Mouse (Mus musculus): ENCODE results near the gene Camsap1.

Gene Camsap1

GRCm38 (mm10) chr2:25884756-25885155, 98.3 kb downstream of the Camsap1 start:
- WGBS, result 91% methylated on average over 3 of the region's 3 CpGs

- WGBS, result 69% methylated on average over 1 of the region's 1 CpGs
Measured at GRCm38 (mm10) chr2:25882276-25882675, 100.8 kb downstream of the Camsap1 start.

GRCm38 (mm10) chr2:25879061-25879460, 104.0 kb downstream of the Camsap1 start:
- WGBS, result 46% methylated on average over 4 of the region's 4 CpGs

- WGBS, result 39% methylated on average over 2 of the region's 2 CpGs
Measured at GRCm38 (mm10) chr2:25878516-25878915, 104.6 kb downstream of the Camsap1 start.

- 4% methylated on average over 49 of the region's 49 CpGs for WGBS
Measured at GRCm38 (mm10) chr2:25877736-25878268, 105.3 kb downstream of the Camsap1 start.

GRCm38 (mm10) chr2:25877250-25877735, 105.8 kb downstream of the Camsap1 start:
- WGBS, result 18% methylated on average over 7 of the region's 7 CpGs
